Mouse (Mus musculus): ENCODE measurements around the gene Col16a1.

GRCm38 (mm10) chr4:130056011-130056322 is 8.3 kb downstream of the Col16a1 start:
- no peak for TF ChIP-seq CTCF (IDR thresholded peaks at IDR 0.05)
- no peak for TF ChIP-seq EP300 (IDR thresholded peaks at IDR 0.05)

Measured in lung, postnatal 0 days (tissue).